Mouse (Mus musculus): ENCODE results near the gene Apeh. TPM values are rescaled to one million over a fixed set of nuclear protein-coding genes. Genes with fewer than 3 reads are reported as not detected.

Apeh gene
- total and polyA plus RNA-seq, 2 experiments, result 53.3 to 116 TPM

GRCm38 (mm10) chr9:108085261-108085660 lies 9.1 kb downstream of the Apeh start:
- Histone ChIP-seq H3K27ac (replicated peaks; ENCODE audit: insufficient read depth, low read depth, low read length) (peak overlapping the region; percentile 61), H3K27me3 (ENCODE audit: control insufficient read depth, insufficient read depth, low read length) (no peaks in the 10 kb centered on the region), H3K4me3 (ENCODE audit: insufficient read depth, low read depth, low read length) (no peak overlapping the region), H3K4me1 (ENCODE audit: control insufficient read depth, insufficient read depth, low read length) (peaks cover 28% of the 10 kb centered on the region), H3K9ac (ENCODE audit: low read depth, low read length) (peak overlapping the region; percentile 34; the same call in 1 of the 2 replicates), H3K79me2 (ENCODE audit: control insufficient read depth, insufficient read depth, low read length) (peaks cover 11% of the 10 kb centered on the region; the same call in 1 of the 2 replicates), H3K36me3 (ENCODE audit: control insufficient read depth, insufficient read depth, low read length) (peaks cover 32% of the 10 kb centered on the region; the same call in 1 of the 2 replicates)
- DNase-seq (ENCODE audit: extremely low read depth, low read depth, low spot score), result peak; percentile 93
- TF ChIP-seq CTCF (IDR thresholded peaks at IDR 0.05; ENCODE audit: low read depth, low read length) (no peak), POLR2A (IDR thresholded peaks at IDR 0.05; ENCODE audit: extremely low read depth, insufficient read depth, low read length) (no peak)
- WGBS, result 30% methylated on average over 4 of the region's 4 CpGs

DNA sequence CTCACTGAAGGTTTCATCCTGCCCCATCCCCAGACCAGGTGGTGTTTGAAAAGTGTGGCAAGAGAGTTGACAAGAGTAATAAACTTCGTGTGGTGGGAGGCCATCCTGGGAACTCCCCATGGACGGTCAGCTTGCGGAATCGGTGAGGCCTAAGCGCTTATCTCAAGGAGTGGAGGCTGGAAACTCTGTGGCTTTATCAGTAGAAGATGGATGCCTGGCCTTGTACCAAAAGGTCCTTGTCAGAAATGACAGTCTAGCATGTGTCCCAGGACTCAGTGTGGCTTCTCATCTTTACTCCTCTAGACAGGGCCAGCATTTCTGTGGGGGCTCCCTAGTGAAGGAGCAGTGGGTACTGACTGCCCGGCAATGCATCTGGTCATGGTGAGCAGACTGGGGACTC lies 10.8 kb downstream of the Apeh start:
- H3K4me3 ChIP-seq (ENCODE audit: insufficient read depth, low read depth, low read length), result no peak overlapping the region
- H3K27ac ChIP-seq (replicated peaks; ENCODE audit: insufficient read depth, low read depth, low read length), result no peak overlapping the region
- H3K36me3 ChIP-seq (ENCODE audit: control insufficient read depth, insufficient read depth, low read length), result peaks cover 23% of the 10 kb centered on the region; the same call in 1 of the 2 replicates
- no peak for DNase-seq (ENCODE audit: extremely low read depth, low read depth, low spot score)
- H3K9ac ChIP-seq (ENCODE audit: low read depth, low read length), result no peak overlapping the region
- no peaks in the 10 kb centered on the region for H3K27me3 ChIP-seq (ENCODE audit: control insufficient read depth, insufficient read depth, low read length)
- TF ChIP-seq CTCF (IDR thresholded peaks at IDR 0.05; ENCODE audit: low read depth, low read length) (no peak), POLR2A (IDR thresholded peaks at IDR 0.05; ENCODE audit: extremely low read depth, insufficient read depth, low read length) (no peak)
- peaks cover 15% of the 10 kb centered on the region; the same call in 1 of the 2 replicates for H3K79me2 ChIP-seq (ENCODE audit: control insufficient read depth, insufficient read depth, low read length)
- peaks cover 31% of the 10 kb centered on the region for H3K4me1 ChIP-seq (ENCODE audit: control insufficient read depth, insufficient read depth, low read length)
- 78% methylated on average over 6 of the region's 6 CpGs for WGBS

- DNase-seq (ENCODE audit: extremely low read depth, low read depth, low spot score), result peak; percentile 9
- Histone ChIP-seq H3K9ac (ENCODE audit: low read depth, low read length) (peak within 1 kb of the TSS; percentile 5; the same call in 1 of the 2 replicates), H3K79me2 (ENCODE audit: control insufficient read depth, insufficient read depth, low read length) (peaks cover 18% of the 10 kb centered on the region; the same call in 1 of the 2 replicates), H3K36me3 (ENCODE audit: control insufficient read depth, insufficient read depth, low read length) (peaks cover 20% of the 10 kb centered on the region; the same call in 1 of the 2 replicates), H3K27me3 (ENCODE audit: control insufficient read depth, insufficient read depth, low read length) (no peaks in the 10 kb centered on the region), H3K4me3 (ENCODE audit: insufficient read depth, low read depth, low read length) (no peak within 1 kb of the TSS), H3K27ac (replicated peaks; ENCODE audit: insufficient read depth, low read depth, low read length) (0 out of 2 replicates have a peak within 1 kb of the TSS, but pooled peaks have one; percentile 61), H3K4me1 (ENCODE audit: control insufficient read depth, insufficient read depth, low read length) (peaks cover 35% of the 10 kb centered on the region)
- TF ChIP-seq CTCF (IDR thresholded peaks at IDR 0.05; ENCODE audit: low read depth, low read length), result no peak
- no peak for TF ChIP-seq POLR2A (IDR thresholded peaks at IDR 0.05; ENCODE audit: extremely low read depth, insufficient read depth, low read length)
- WGBS, result 79% methylated on average over 12 of the region's 12 CpGs
These were observed 11.4 kb downstream of the Apeh start, which contains the start of gene Rnf123 for GRCm38 (mm10) chr9:108082988-108083431. Gene Rnf123, minus strand, starts transcription at chr9:108083346.

DNA sequence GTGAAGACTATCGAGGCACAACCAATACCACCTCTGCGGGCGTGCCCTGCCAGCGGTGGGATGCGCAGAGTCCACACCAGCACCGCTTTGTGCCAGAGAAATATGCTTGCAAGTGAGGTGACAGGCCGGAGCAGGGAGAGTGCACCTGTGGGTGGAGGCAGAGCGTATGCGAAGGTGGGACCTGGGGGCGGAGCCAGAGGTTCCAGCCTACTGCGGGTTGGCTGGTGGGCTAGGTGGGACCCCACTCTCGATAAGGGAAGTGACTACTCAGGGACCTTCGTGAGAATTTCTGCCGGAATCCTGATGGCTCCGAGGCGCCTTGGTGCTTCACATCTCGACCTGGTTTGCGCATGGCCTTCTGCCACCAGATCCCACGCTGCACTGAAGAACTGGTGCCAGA lies 11.9 kb downstream of the Apeh start:
- WGBS, result 66% methylated on average over 19 of the region's 19 CpGs
- TF ChIP-seq POLR2A (IDR thresholded peaks at IDR 0.05; ENCODE audit: extremely low read depth, insufficient read depth, low read length) (no peak), CTCF (IDR thresholded peaks at IDR 0.05; ENCODE audit: low read depth, low read length) (no peak)
- no peak for DNase-seq (ENCODE audit: extremely low read depth, low read depth, low spot score)
- Histone ChIP-seq H3K79me2 (ENCODE audit: control insufficient read depth, insufficient read depth, low read length) (peaks cover 18% of the 10 kb centered on the region; the same call in 1 of the 2 replicates), H3K4me1 (ENCODE audit: control insufficient read depth, insufficient read depth, low read length) (peaks cover 35% of the 10 kb centered on the region), H3K36me3 (ENCODE audit: control insufficient read depth, insufficient read depth, low read length) (peaks cover 17% of the 10 kb centered on the region; the same call in 1 of the 2 replicates), H3K9ac (ENCODE audit: low read depth, low read length) (no peak overlapping the region), H3K27me3 (ENCODE audit: control insufficient read depth, insufficient read depth, low read length) (no peaks in the 10 kb centered on the region), H3K27ac (replicated peaks; ENCODE audit: insufficient read depth, low read depth, low read length) (no peak overlapping the region), H3K4me3 (ENCODE audit: insufficient read depth, low read depth, low read length) (no peak overlapping the region)

GRCm38 (mm10) chr9:108080168-108080567 lies 14.2 kb downstream of the Apeh start, which contains the start of gene Mst1:
Gene Mst1, plus strand, starts transcription at chr9:108080436.
- Histone ChIP-seq H3K36me3 (ENCODE audit: control insufficient read depth, insufficient read depth, low read length) (peaks cover 3% of the 10 kb centered on the region; the same call in 1 of the 2 replicates), H3K27me3 (ENCODE audit: control insufficient read depth, insufficient read depth, low read length) (no peaks in the 10 kb centered on the region), H3K4me3 (ENCODE audit: insufficient read depth, low read depth, low read length) (peak within 1 kb of the TSS; percentile 82), H3K4me1 (ENCODE audit: control insufficient read depth, insufficient read depth, low read length) (peaks cover 28% of the 10 kb centered on the region), H3K79me2 (ENCODE audit: control insufficient read depth, insufficient read depth, low read length) (peaks cover 18% of the 10 kb centered on the region; the same call in 1 of the 2 replicates), H3K27ac (replicated peaks; ENCODE audit: insufficient read depth, low read depth, low read length) (peak within 1 kb of the TSS; percentile 93), H3K9ac (ENCODE audit: low read depth, low read length) (peak within 1 kb of the TSS; percentile 73)
- peak; percentile 98 for DNase-seq (ENCODE audit: extremely low read depth, low read depth, low spot score)
- 21% methylated on average over 5 of the region's 5 CpGs for WGBS
- TF ChIP-seq CTCF (IDR thresholded peaks at IDR 0.05; ENCODE audit: low read depth, low read length) (no peak), POLR2A (IDR thresholded peaks at IDR 0.05; ENCODE audit: extremely low read depth, insufficient read depth, low read length) (peak; percentile 84; the same call in 1 of the 2 replicates)
